Mouse (Mus musculus) kidney, postnatal 36 days (tissue): ENCODE results near the gene Fkbp5.
A peak's percentile ranks its signal among the peaks of the same experiment; 100 is the strongest.

Experiments
- DNase-seq, 2 experiments: peaks; one replicate each; pipeline ENCODE4 v3.0.0; 2021 to 2022; ENCODE audit warnings: mixed read lengths in 2 of 2

Fkbp5 gene

DNA sequence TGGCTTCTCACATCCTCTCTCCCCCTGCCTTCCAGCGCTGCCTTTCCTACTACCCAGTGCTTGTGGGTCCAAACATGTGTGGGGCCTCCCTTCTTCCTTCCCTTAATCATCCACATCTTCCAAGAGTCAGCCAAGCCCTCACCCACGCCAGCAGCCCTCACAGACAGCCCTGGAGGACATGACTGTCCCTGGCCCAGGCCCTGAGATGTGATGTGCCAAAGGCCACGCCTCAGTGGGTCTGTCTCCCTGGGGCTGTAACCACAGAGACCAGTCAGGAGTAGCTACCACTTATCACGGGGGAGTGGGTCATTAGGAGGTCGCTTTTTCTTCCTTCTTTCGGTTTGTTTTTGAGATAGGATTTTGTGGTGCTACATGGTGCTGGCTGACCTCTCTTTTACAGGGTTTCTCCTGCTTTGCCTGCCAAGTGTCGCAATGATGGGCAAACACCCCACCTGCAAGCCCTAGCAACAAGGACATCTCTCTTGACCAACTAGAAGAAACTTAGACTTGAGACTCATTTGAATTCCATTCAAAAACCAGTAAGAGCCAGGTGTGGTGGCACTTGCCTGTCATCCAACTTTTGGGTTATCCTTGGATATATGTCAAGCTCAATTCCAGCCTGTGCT is 15.0 kb downstream of the Fkbp5 start:
- no peak for DNase-seq

DNA sequence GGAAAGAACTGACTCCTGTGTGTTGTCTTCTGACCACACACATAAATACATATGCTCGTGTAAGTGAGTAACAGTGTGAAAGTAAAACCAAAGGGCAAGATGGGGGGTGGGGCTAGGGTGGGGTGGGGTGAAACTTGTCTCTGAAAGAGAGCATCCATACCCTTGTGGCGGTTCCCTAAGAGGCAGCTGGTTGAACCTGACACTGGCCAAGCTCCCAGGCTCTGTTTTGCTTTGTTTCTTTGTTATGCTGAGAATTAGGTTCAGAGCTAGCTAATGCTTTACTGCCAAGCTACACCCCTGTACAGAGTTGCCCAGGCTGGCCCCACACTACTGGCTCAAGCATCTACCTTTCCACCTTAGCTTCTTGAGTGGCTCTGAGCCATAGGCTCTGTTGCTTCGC is 16.9 kb downstream of the Fkbp5 start:
- DNase-seq: no peak

DNA sequence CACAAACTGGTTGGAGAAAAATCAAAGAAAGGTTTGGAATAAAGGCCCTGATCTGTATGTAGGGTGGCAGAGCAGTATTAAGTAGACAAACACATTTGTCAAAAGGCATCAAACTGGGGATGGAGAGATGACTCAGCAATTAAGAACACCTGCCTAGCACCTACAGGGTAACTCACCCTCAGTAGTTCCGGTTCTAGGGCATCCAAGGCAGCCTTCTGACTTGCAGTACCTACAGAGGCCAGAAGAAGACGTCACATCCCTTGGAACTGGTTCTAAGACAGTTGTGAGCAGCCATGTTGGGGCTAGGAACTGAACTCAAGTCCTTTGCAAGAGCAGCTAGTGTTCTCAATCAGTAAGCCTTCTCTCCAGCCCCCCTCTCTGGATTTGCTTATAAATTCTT is 18.1 kb downstream of the Fkbp5 start:
- no peak for DNase-seq

DNA sequence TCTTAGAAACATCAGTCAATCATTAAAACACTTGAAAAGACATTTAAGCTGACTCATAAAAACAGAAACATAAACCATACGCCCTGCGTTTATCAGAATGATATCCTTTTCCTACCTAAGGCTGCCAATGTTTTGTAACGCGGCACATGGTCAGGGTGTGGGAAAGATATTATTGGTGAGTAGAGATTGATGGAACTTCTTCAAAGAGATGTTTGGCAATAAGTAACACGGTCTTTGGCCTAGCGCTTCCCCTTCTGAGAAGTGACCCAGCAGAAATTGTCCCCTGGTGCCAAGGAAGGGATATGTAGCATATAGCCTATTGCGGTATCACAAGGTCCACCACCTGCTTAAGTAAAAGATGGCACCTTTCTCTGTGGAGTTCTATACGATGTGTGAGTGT is 21.5 kb downstream of the Fkbp5 start:
- no peak for DNase-seq

DNA sequence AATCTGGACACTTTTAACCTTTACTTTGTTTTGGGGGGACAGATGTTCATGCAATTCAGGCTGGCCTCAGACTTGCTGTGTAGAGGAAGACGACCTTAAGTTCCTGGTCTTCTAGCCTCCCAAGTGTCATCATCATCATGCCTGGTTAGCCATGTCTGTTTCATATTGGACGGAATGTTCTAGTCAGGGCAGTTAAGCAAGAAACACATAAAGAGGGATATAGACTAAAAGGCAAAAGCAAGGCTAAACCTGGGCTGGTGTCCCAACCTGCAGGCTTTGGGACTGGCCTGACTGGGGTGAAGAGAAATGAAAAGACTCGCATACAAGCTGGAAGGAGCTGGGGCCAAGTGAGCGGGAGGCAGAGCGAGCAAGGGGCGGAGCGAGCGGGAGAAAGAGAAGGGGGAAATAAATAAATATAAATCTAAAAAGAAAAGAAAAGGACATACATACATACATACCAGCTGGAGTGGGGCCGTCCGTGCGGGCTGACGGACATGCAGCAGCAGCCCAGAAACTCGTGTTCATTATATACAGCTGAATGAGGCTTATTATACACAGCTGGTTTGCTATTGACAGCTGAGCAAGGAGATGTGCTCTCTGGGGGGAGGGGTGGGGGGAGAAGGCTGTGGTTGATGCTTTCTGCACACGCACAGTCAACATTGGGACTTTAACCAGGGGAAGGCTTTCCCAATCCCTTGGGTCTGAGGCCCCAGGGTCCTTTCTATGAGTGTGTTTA is 26.1 kb downstream of the Fkbp5 start:
- no peak for DNase-seq

DNA sequence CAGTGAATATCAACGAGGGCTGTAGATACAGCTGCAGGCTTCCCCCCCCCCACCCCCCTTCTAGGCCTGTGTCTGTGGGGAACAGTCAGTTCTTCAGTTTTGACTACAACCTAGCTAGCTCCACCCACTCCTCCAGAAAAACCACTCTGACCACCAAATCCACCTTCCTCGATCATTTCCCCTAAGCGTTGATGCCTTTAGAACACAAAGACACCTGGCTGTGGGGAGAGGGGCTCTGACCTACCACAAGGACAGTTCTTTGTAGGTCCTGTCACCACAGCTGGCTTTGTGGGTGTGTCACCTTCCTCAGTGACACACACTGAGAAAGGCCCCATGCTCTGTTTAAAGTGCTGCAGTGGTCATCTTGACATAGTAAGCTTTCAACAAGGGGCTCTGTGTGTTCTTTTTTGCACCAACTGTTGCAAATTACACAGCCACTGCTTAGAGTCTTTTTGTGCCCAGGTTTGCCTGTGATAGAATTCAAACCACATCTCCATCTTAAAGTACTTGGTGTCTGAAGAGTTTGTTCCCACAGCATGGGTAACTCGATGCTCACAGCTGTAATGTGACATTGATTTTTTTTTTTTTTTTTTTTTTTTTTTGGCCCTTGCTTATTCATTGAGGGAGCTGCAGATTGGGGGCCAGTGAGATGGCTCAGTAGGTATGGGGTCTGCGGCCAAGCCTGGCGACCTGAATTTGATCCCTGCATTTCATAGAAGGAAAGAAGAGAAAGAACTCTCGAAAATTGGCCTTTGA is 28.9 kb downstream of the Fkbp5 start:
- DNase-seq: no peak

DNA sequence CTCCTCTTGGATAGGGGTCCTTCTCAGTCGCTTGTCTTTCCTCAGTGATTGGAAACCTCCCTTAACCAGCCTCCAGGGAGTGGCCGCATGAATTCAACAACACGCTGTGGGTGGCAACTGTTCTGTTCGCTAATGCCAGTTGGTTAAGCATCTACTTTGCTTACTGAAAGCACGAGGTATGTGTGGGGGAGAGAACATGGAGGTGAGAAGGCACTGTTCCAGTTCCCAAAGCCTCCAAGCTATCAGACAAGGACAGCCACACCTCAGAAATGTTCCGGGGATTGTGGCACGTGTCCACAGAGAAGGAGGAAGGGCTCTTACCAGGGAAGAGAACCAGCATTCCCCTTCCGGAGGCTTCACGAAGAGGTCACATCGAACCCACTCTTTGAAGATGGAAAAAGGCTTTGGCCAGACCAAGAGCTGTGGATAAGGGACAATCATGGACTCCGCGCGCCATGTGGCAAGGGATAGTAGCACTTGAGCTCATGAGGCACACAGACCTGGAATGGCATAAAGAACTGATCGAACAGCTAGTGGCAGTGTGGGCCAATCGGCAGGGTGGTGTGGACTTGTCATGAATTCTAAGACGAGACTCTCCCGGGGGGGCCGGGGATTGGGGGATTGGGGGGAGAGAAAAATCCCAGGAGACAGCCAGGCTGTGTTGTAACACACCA is 29.6 kb downstream of the Fkbp5 start:
- DNase-seq: no peak

DNA sequence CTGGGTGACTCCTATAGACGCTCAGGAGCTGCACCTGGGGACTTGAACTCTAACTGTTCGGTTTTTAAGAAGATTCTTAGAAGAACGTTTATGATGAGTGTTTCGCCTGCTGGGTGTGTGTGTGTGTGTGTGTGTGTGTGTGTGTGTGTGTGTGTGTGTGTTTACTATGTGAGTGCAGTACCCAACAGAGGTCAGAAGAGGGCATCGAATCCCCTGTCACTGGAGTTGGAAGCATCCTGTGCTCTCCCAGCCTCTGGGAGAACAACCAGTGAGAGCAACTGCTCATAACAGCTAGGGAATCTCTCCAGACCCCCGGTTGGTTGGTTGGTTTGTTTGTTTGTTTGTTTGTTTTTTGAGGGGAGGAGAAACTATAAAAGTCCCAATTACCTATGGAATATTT is 30.6 kb downstream of the Fkbp5 start:
- DNase-seq: no peak

DNA sequence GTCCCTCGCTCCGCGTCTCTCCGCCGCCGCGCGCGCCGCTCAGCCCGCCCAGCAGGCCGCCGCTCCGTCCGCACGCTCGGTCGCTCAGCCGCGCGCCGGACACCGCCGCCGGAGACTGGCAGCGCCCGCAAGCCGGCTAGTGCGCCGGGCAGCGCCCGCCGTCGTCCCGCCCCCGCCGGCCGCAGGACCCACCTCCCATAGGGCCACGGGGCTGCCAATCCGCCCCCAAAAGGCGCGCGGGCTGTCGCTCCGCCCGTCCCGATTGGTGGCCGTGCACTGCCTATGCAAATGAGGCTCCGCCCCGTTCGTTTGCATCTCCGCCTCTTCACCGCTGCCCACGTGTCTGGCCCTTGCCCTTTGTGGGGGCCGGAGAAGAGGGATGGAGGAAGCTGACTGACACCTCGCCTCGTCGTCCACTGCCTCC is 31.3 kb downstream of the Fkbp5 start:
- peak; percentile 99 for DNase-seq

DNA sequence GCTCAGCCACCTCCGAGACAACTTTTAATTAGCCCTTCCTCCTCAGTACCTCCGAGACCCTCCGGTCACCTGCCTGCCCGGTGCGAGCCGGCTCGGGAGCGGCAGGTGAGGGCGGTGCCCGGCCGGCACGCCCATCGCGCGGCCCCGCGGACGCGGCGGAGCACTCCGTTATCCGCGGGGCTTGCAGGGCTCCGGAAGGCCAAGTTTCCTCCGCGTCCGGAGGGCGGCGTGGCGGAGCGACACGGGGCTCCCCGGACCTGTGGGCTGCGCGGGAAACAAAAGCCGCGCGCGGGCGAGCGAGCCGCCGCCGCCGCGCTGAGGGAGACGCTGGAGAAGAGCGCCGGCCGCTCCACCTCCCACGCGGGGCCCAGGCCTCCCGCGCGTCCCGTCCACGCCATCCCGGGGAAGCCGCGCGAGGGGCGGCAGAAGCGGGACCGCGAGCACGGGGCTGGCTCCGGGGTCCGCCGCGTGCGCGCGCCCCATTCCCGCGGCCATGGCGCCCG is 31.8 kb downstream of the Fkbp5 start:
- peak in 1 of 2 experiments; percentile 67 for DNase-seq

DNA sequence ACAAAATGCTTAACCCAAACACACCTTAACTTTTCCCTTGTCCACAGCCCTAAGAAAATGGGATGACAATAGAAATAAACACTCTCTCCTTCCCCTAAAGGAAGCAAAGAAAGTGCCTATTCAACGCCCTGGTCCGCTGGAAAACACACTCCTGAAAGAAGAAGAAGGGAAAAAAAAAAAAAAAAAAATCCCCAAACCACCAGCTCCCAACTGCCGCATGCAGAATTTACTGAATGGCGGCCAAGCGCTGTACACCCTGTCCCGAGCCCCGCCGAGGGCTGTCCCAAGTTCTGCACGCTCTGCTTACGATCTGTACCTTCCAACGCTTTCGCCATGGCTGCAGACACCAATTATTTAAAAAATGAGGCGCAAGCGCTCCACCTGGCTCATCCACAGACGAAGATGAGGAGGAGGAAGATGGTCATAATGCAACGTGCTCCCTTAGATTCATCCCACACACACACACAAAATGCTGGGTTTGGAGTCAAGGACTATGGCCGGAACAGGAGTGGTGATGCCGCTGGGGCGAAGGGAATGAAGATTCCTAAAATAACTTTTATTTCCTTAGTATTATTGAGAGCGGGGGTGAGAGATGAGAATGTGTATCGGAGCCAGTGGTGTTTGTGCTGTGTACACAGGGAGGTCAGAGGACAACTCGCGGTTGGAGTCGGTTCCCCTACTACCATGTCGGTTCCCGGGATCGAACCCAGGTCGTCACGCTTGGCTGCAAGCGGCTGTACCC is 32.5 kb downstream of the Fkbp5 start:
- DNase-seq: peak; percentile 66 to 76

DNA sequence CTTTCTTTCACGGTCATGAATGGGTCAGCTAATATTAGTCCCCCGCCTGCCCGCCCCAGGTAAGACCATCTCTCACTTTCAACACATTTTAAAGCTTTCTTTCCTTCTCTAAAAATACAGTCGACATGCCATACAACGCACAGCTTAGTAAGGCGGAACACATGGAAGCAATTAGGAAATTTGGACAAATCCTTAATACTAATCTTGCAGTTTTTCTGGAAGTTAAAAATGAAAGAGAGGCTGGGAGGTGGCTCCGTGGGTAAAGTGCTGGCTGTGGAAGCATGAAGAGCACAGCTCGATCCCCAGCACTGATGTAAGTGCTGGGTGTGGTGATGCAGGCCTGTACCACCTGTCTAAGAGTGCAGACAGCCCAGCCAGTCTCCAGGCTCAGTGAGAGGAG is 39.9 kb downstream of the Fkbp5 start:
- DNase-seq: no peak

DNA sequence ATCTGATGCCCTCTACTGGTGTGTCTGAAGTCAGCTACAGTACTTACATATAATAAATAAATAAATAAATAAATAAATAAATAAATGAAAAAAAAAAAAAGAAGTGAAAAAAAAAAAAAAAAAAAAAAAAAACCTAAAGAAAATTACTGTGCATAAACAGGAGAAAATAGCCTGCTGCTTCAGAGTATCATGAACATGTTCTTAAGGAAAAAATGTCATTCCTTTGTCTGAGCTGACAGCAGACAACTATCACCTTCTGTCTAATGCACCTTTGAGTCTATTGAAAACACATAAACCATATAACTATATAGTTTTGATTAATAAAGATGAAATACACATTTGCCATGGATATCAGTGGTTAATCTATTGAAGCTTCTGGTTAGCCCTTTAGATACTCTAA is 40.9 kb downstream of the Fkbp5 start:
- no peak for DNase-seq

DNA sequence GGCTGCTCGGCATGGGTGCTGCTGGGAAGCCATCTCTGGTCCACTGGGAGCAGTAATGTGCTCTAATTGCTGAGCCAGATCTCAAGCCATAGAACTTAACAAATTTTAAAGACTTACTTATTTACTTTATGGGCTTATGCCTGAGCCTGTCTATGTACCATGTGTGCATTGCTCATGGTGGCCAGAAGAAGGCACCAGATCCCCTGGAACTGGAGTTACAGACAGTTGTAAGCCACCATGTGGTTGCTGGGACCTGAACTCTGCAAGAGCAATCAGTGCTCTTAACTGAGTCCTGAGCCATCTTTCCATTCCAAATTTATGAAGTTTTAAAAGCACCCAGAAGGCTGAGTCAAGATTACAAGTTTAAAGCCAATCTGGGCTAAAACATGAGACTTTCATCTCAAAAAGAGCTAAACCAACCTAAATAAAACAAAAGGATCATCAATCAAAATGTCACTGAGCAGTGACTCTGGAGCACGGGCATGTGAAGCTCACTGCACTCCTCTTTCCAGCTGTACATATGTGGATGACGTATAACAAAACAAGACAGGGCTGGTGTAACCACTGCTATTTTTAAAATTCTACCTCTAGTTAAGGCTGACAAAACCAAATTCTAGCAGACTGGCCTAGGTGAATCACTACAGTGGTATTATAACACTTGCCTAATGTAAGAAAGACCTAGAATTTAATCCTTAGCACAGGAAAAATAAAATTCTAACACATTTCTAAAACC is 41.6 kb downstream of the Fkbp5 start:
- DNase-seq: no peak

DNA sequence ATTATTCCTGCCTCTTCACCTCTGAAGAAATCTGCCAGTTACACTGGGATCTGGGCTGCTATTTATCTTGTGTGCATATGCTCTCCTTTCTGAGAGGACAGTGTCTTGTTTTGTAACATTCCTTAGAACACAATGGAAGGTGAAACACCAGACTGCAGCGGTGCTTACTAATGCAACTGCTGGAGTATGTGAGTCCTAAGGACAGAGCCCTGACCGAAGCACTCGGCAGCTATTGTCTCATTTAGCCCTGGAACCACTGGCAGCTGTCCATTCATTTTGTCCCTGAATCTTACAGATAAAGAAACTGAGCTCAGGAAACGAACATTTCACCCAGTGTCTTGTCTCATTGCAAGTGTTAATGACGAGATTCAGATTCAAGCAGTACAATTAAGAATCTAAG is 44.6 kb downstream of the Fkbp5 start:
- DNase-seq: no peak

DNA sequence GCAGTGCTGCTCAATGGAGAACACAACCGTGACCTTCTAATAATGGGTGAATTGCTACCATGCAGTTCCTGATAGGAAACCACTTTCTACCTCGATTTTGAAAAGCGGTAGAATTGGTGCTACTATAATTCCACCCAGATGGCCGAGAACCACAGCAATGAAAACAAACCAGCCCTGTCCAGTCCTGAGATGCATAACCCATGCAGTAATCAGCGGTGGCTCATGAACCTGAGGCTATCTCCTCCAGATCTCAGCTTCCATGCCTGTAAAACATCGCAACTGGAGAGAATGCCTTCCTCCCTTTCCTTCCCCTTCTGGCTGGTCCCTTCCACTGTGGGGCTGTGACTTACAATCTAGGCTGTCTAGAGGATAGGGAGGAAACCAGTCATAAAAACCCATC is 46.5 kb downstream of the Fkbp5 start:
- no peak for DNase-seq

DNA sequence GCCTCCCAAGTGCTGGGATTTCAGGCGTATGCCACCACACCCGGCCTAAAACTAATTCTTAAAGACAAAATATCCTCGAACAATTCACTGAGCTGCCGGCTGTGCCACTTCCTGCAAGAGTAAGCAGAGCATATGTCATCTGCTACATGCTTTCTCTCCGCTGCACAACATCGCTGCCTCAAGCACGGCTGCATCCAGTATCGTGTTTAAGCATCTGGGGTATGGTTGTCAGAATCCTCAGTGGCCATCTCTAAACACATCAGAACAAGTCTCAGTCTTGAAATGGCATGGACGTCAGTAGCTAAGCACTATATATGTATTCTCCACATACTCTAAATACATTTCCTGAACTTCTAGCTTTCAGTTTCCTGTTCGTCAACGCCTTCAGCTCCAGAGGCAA is 49.6 kb downstream of the Fkbp5 start:
- DNase-seq: no peak

DNA sequence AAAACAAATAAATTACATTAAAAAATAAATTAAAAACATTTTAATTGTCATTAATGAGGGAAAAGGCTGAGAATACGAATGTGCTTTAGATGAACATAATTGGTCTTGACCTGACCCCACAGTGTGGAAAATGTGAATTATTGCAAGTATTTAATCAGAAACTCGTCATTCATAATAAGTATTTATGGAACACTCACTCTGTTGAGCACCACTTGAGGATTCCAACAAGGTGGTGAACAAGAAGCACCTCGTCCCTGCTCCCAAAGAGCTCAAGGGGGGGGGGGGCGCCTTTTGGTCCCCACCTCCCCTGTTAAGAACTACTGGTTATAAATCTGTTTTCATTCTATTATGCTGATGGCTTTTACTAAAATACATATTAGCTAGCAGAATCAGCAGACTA is 51.4 kb downstream of the Fkbp5 start:
- DNase-seq: no peak

DNA sequence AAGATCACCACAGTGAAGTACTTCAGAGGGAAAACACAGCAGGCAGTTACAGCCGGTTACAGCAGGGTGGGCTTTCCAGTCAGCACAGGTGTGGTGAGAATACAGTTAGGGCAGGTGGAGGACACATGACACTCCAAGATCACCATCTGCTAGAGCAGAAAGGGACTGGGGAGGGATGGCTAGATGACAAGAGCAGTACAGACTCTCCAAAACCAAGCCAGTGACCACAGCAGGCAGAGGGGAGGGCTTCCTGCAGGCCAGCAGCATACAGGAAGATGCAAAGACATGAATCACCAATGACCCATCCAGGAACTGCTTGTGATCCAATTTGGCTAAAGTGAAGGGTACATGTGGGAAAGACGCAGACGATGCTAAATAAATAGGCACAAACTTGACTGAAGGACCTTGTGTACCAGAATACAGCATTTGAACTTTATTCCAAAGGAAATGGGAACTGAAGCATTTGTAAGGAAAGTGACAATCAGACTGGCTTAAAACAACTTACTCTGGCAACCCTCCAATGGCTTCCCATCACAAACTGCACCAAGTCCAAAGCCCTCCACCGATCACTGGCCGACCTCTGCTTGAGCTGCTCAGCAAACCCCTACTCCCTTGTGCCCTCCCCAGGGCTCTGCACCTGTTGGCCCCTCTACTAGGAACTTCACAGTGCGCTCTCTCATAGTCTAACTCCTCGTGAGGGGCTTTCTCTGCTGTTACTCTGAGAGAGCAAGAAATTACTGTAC is 53.5 kb downstream of the Fkbp5 start:
- peak; percentile 51 to 86 for DNase-seq

DNA sequence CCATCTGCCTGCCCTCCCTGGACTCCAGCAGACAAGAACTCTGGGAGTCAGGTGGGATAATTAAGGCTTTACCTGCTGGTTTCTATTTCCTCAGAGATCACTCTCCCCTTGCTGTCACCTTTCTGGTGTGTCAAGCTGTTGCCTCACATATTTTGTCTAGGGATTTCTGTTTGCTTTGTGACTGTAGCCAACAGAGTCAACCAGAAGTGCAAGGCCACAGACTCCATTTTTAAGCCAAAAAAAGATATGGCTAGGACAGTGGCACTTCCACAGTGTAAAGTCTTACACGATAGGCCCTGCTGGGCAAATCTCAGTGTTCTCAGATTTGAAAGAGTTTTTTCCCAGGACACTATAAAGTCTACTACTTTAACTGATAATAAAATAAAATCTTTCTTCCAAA is 56.9 kb downstream of the Fkbp5 start:
- no peak for DNase-seq

DNA sequence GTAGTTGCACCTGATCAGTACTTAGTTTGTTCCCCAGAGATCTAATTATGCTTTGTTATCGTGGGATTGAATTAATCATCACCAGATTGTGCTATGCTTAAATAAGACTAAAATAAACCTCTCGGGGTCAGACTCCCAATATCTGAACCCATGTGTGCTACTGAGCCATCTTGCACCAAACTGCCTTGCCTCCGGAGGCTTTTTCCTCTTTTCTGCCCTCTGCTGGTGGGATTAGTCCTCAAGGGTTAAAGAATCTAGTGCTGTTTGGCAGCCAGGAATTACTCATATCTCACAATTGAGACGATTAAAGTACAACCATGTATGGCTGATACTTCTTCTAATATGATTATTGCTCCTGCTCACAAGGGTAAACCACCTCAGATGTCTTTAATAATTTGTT is 62.2 kb downstream of the Fkbp5 start:
- peak; percentile 64 to 80 for DNase-seq
